Comparison of ENCODE assay signal across 8 mouse cellular contexts in the genomic region with DNA sequence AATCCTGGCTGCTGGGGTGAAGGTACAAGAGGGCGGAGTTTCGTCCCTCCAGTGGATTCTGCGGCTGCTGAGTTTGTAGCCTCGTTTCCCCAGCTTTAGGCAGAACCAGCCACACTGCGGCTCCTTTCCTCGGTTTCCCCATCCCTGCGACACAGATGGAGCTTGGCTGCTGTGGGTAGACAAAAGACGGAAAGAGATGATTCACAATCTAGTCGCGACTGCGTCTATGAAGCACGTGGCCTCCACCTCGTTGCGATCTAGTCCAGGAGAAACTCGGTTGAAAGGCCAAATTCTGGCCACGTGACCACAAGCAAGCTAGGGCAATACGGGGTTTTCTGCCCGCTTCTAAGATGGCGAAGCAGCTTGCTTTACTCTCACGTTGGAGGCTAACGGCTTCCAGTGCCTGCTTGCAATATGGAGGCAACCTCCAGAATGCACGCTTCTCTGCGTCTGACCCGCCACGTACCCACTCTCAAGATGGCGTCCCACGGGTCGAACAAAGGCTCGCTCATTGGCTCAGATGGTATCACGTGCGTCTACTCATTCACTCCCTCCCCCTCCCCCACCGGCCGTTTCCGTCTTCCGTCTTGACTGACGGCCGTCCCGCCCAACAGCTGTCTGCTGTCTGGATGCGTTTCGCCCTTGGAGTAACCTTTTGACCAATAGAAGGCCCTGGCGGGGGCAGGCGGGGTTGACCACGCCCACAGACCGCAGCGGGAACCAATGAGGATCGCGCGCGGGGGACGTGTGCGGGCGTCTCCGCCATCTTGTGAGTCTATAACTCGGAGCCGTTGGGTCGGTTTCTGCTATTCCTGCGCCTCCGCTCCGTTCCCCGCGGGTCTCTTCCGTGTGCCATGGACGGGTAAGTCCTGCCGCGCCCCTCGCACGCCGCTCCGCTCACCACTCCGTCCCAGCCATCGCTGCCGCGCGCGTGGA. TPM values are rescaled to one million over a fixed set of nuclear protein-coding genes. Genes with fewer than 3 reads are reported as not detected.
DNase-seq lines count a peak whose midpoint lies in the region; ATAC-seq lines count a peak whose summit lies in the region.

A gene (plus strand): TSS at position 568 of the 936 bp plus-strand sequence.

- ATAC-seq in inflammation-experienced regulatory T-cells, adult 6 months: peak; percentile 80
- ATAC-seq in megakaryocyte-erythroid progenitor cell, adult 5-6 weeks (replicated peaks; ENCODE audit: low FRiP score, low TSS enrichment, poor library complexity, severe bottlenecking): peak; percentile 86

- DNase-seq in adrenal gland, adult (ENCODE audit: inconsistent age in 2 of 2, low spot score in 1 of 2): peak; percentile 99
- peak; percentile 100 for DNase-seq in embryo, embryonic 10.5 days (ENCODE audit: low spot score)
- DNase-seq in gastrocnemius, postnatal 14 days: peak; percentile 100
- DNase-seq in left cerebral cortex, postnatal 10 days (ENCODE audit: extremely low spot score in 1 of 2, low spot score in 2 of 2): peak; percentile 99 to 100
- peak; percentile 99 for DNase-seq in right cerebral cortex, postnatal 25 days
- peak; percentile 99 to 100 for DNase-seq in urinary bladder, postnatal 4 days (ENCODE audit: low spot score in 2 of 2)

- intact Hi-C loops in gastrocnemius, postnatal 14 days (cut with DNase I; ENCODE audit: low total_unique reads): no loop called here
- intact Hi-C loops in left cerebral cortex, postnatal 10 days (cut with DNase I): no loop called here

RNA-seq across cellular contexts. Expression of the gene that starts here (rescaled TPM):
- 10 to 100 TPM; 40.3 to 48.1 TPM for total RNA-seq in gastrocnemius, postnatal 14 days (2021)
- polyA plus RNA-seq in inflammation-experienced regulatory T-cells, adult 6 months (2017; shearing (Covaris generic)): 100 to 1,000 TPM in 2 of 3 experiments, 10 to 100 TPM in 1; 97.4 to 169 (median 149) TPM
- 10 to 100 TPM; 58.2 to 62.2 TPM for total RNA-seq in left cerebral cortex, postnatal 10 days (2021)
- total RNA-seq in megakaryocyte-erythroid progenitor cell, adult 5-6 weeks (2014; fragmentation: Nextera tagmentation): 423 and 470 TPM in 2 replicates
- total RNA-seq in megakaryocyte-erythroid progenitor cell, adult 5-6 weeks (2017): 149 and 201 TPM in 2 replicates

Comparison
In these comparisons a context has a peak if more than half of its experiments do, and no peak if none do; other contexts are left out.
1. Peak in every context shown above with its lines: DNase-seq and ATAC-seq.